In genomic region chr12:54758846-54759245, GRCm38 (mm10) we compare ENCODE assay signal across 19 mouse cellular contexts. TPM values are rescaled to one million over a fixed set of nuclear protein-coding genes. Genes with fewer than 3 reads are reported as not detected.
DNase-seq lines count a peak whose midpoint lies in the region; ATAC-seq and TF ChIP-seq lines count a peak whose summit lies in the region.
"Had no signal": no experiment of that assay in that cellular context is flagged by ENCODE, and none has a peak within 500 bp of the region (broad histone marks: within the 10 kb centered on the region; RNA-seq: fewer than 3 reads in every experiment).

No protein-coding gene starts in this region.

- no peak overlapping the region for H3K9ac ChIP-seq in CH12.LX (ENCODE audit: insufficient read depth, low read depth)
- no peak overlapping the region for H3K9ac ChIP-seq in forebrain, embryonic 16.5 days (replicated peaks; ENCODE audit: low read depth, low read length)
- H3K9ac ChIP-seq: hindbrain, embryonic 12.5 days; intestine, embryonic 15.5 days; liver, embryonic 15.5 days; neural tube, embryonic 13.5 days had no signal

- no peaks in the 10 kb centered on the region for H3K4me1 ChIP-seq in CH12.LX (ENCODE audit: control insufficient read depth in 1 of 2, insufficient read depth in 2 of 2)
- no peaks in the 10 kb centered on the region for H3K4me1 ChIP-seq in forebrain, embryonic 16.5 days (replicated peaks; ENCODE audit: control insufficient read depth, insufficient read depth, low read length)
- H3K4me1 ChIP-seq: hindbrain, embryonic 12.5 days; intestine, embryonic 15.5 days; limb, embryonic 10.5 days; liver, embryonic 15.5 days; neural tube, embryonic 13.5 days had no signal

- TF ChIP-seq EP300 in CH12.LX (IDR thresholded peaks at IDR 0.05; ENCODE audit: low read length): no peak

- peak; percentile 66 for TF ChIP-seq CTCF in layer of hippocampus, adult 2 months (conservative IDR thresholded peaks at IDR 0.05)
- peak in 1 of 2 experiments; percentile 34; a peak in 2 of 4 replicates for TF ChIP-seq CTCF in CH12.LX (conservative IDR thresholded peaks at IDR 0.05 in 1 of 2, IDR thresholded peaks at IDR 0.05 in 1 of 2; ENCODE audit: low read depth in 2 of 2, low read length in 2 of 2)

- H3K9me3 ChIP-seq in CH12.LX (replicated peaks; ENCODE audit: low read length): peaks cover 4% of the 10 kb centered on the region
- H3K9me3 ChIP-seq in forebrain, embryonic 16.5 days (ENCODE audit: control insufficient read depth, low read length): no peaks in the 10 kb centered on the region
- H3K9me3 ChIP-seq: hindbrain, embryonic 12.5 days; intestine, embryonic 15.5 days; limb, embryonic 10.5 days; liver, embryonic 15.5 days; neural tube, embryonic 13.5 days had no signal

- H3K79me2 ChIP-seq in CH12.LX (replicated peaks; ENCODE audit: control insufficient read depth, extremely low read depth, insufficient read depth, poor library complexity, severe bottlenecking): no peaks in the 10 kb centered on the region

- peaks cover 53 to 80% of the 10 kb centered on the region in 2 experiments for H3K36me3 ChIP-seq in CH12.LX (replicated peaks in 1 of 2; ENCODE audit: control insufficient read depth in 1 of 2, insufficient read depth in 1 of 2, low read length in 1 of 2)
- peaks cover 28% of the 10 kb centered on the region for H3K36me3 ChIP-seq in forebrain, embryonic 16.5 days (ENCODE audit: control insufficient read depth, insufficient read depth)

- no peak; the same call in 1 of the 2 replicates for TF ChIP-seq RAD21 in CH12.LX (IDR thresholded peaks at IDR 0.05; ENCODE audit: low read depth, low read length)

- no peak for DNase-seq in layer of hippocampus, adult 2 months (ENCODE audit: low spot score in 2 of 2)
- no peak for DNase-seq in layer of hippocampus, adult 18-20 months (ENCODE audit: low spot score in 2 of 2)
- DNase-seq in 3T3-L1 (ENCODE audit: low read depth, low spot score): peak; percentile 53
- DNase-seq in CH12.LX (ENCODE audit: extremely low read depth): no peak
- peak; percentile 14 for DNase-seq in c-Kit-positive CD71-positive TER-119-negative erythroid progenitor cells, embryonic 14.5 days (ENCODE audit: low read depth)
- no peak for DNase-seq in layer of hippocampus, postnatal 10 days (ENCODE audit: low spot score in 2 of 2)
- DNase-seq: adrenal gland, postnatal 14 days; cerebellum, postnatal 14 days; heart, adult 18-20 months; kidney, postnatal 10 days; thymus, postnatal 25 days had no signal

- H3K4me2 ChIP-seq in CH12.LX (ENCODE audit: insufficient read depth, low read depth, poor library complexity, severe bottlenecking): no peak overlapping the region
- H3K4me2 ChIP-seq in forebrain, embryonic 16.5 days (ENCODE audit: low read length): no peak overlapping the region
- H3K4me2 ChIP-seq: hindbrain, embryonic 12.5 days; intestine, embryonic 15.5 days; liver, embryonic 15.5 days; neural tube, embryonic 13.5 days had no signal

- dilution Hi-C loops in CH12.LX (cut with MboI; ENCODE audit: extremely low pct_ligation_motif_present, extremely low pct_unique_long_range_greater_than_20kb, low sequenced_read_pairs): no loop called here

- ATAC-seq in forebrain, embryonic 16.5 days: no peak
- ATAC-seq: forebrain, embryonic 14.5 days; intestine, embryonic 15.5 days; midbrain, embryonic 16.5 days had no signal

- no peak for TF ChIP-seq POLR2A in CH12.LX (IDR thresholded peaks at IDR 0.05; ENCODE audit: low read depth, low read length)

- in situ Hi-C loops in CH12.LX (cut with MboI; ENCODE audit: low pct_ligation_motif_present, low pct_unique_long_range_greater_than_20kb, low sequenced_read_pairs): no loop called here

- no peak overlapping the region for H3K4me3 ChIP-seq in layer of hippocampus, adult 2 months
- H3K4me3 ChIP-seq in CH12.LX (replicated peaks in 1 of 3; ENCODE audit: low read depth in 2 of 3, low read length in 2 of 3, poor library complexity in 1 of 3): no peak overlapping the region
- no peak overlapping the region for H3K4me3 ChIP-seq in forebrain, embryonic 16.5 days (replicated peaks; ENCODE audit: low read length)
- H3K4me3 ChIP-seq: hindbrain, embryonic 12.5 days; intestine, embryonic 15.5 days; limb, embryonic 10.5 days; liver, embryonic 15.5 days; neural tube, embryonic 13.5 days had no signal

- no peaks in the 10 kb centered on the region for H3K27me3 ChIP-seq in CH12.LX (replicated peaks)
- no peaks in the 10 kb centered on the region for H3K27me3 ChIP-seq in forebrain, embryonic 16.5 days (replicated peaks; ENCODE audit: control insufficient read depth, insufficient read depth, low read length)
- H3K27me3 ChIP-seq: hindbrain, embryonic 12.5 days; intestine, embryonic 15.5 days; liver, embryonic 15.5 days; neural tube, embryonic 13.5 days had no signal

- H3K27ac ChIP-seq in layer of hippocampus, adult 2 months: no peak overlapping the region
- no peak overlapping the region for H3K27ac ChIP-seq in CH12.LX (ENCODE audit: insufficient read depth, low read depth)
- H3K27ac ChIP-seq in forebrain, embryonic 16.5 days (ENCODE audit: low read length): no peak overlapping the region
- H3K27ac ChIP-seq: hindbrain, embryonic 12.5 days; intestine, embryonic 15.5 days; limb, embryonic 10.5 days; liver, embryonic 15.5 days; neural tube, embryonic 13.5 days had no signal

- WGBS in forebrain, embryonic 16.5 days: 96% methylated on average over 2 of the region's 2 CpGs

TF ChIP-seq in CH12.LX, 34 proteins besides CTCF, POLR2A, EP300 and RAD21:
- TF ChIP-seq GABPA (IDR thresholded peaks at IDR 0.05; ENCODE audit: insufficient replicate concordance, low read depth, low read length) (no peak), SMC3 (IDR thresholded peaks at IDR 0.05; ENCODE audit: low read depth, low read length) (no peak), MYC (IDR thresholded peaks at IDR 0.05; ENCODE audit: low read depth, low read length) (peak; percentile 51; the same call in 1 of the 2 replicates), TCF12 (IDR thresholded peaks at IDR 0.05; ENCODE audit: low read depth, low read length) (no peak)

RNA-seq across cellular contexts. Expression of gene Snx6, which starts 36.7 kb away (rescaled TPM):
- 10 to 100 TPM; 39.7 to 48.0 TPM for total RNA-seq in layer of hippocampus, adult 2 months (2021)
- total RNA-seq in layer of hippocampus, adult 18-20 months (2021): 10 to 100 TPM; 43.4 to 47.9 TPM
- total RNA-seq in CH12.LX (2012; rRNA removed) (67.3 and 78.2 TPM in 2 replicates), CH12.LX (2014; rRNA removed) (155 and 158 TPM in 2 replicates)
- polyA plus RNA-seq in CH12.LX (2012; ENCODE audit: insufficient read length, low read depth): 80.8 and 85.8 TPM in 2 replicates
- polyA plus RNA-seq in forebrain, embryonic 16.5 days (2015; fragmentation: Nextera tagmentation; extraction: Ambion mirVana): 147 and 168 TPM in 2 replicates
- 10 to 100 TPM; 55.2 to 58.1 TPM for total RNA-seq in layer of hippocampus, postnatal 10 days (2021)

Comparison
In these comparisons a context has a peak if more than half of its experiments do, and no peak if none do; other contexts are left out.
1. DNase-seq: peak in 3T3-L1 (single experiment) and c-Kit-positive CD71-positive TER-119-negative erythroid progenitor cells, embryonic 14.5 days (single experiment); none in layer of hippocampus, adult 2 months (0 of 2), layer of hippocampus, adult 18-20 months (0 of 2), CH12.LX (single experiment) and layer of hippocampus, postnatal 10 days (0 of 2).